Mouse (Mus musculus) Patski (cell line): ENCODE data around the gene Vcp. TPM values are rescaled to one million over a fixed set of nuclear protein-coding genes. Genes with fewer than 3 reads are reported as not detected.

Source experiments
- ATAC-seq: fragments of 100-300 bp; one replicate; pipeline ENCODE4 v1.8.0; 2021
- CTCF ChIA-PET: fragments of 350-600 bp; sonication (Branson Sonifier 250); formaldehyde crosslinking; loops from one replicate; lab custom pipeline; 2022; ENCODE audit warnings: inconsistent platforms; lab: Charles Lee
- POLR2A ChIA-PET: fragments of 350-600 bp; sonication (Branson Sonifier 250); formaldehyde crosslinking; loops from one replicate; lab custom pipeline; 2022; ENCODE audit warnings: antibody characterized with exemption, inconsistent platforms; lab: Charles Lee
- DNase-seq: peaks from one replicate; pipeline ENCODE4 v3.0.0-alpha.2; 2011; ENCODE audit warnings: low read depth, low spot score
- H3K27me3 ChIP-seq: fragments of 371-371 bp; one replicate; pipeline ENCODE4 v1.5.1; 2021
- CTCF ChIP-seq: fragments of 100-300 bp; IDR thresholded peaks from one replicate; pipeline ENCODE4 v1.5.1; 2021
- in situ Hi-C: fragments of 300-500 bp; cut with MboI; formaldehyde crosslinking; loops from 3 replicates; pipeline ENCODE4 v1.11.1; 2018; ENCODE audit warnings: low pct_unique_long_range_greater_than_20kb, mixed read lengths
- polyA plus RNA-seq: library from polyadenylated mRNA; unstranded; gene quantifications from one replicate; pipeline ENCODE4 v1.2.3, GENCODE M21; 2021

Gene Vcp
- polyA plus RNA-seq, 1 experiment from 2014 or later, result 283 TPM

- no peaks in the 10 kb centered on the region for H3K27me3 ChIP-seq
- in situ Hi-C loops, result no loop called here
- CTCF ChIA-PET, result no interaction called here
- ATAC-seq (peak; percentile 14), DNase-seq (no peak)
- TF ChIP-seq CTCF, result no peak
- POLR2A ChIA-PET, result interaction anchor here (0.6 to 1.4 kb wide), 3 partner anchors 8 to 14 kb away, joined by 3 to 4 read pairs (median 3); partner anchors contain the start of genes Pigo and Stoml2
Measured at GRCm38 (mm10) chr4:43039609-43040008, 39.3 kb upstream of the Vcp start.

- ATAC-seq, result peak; percentile 74
- H3K27me3 ChIP-seq, result no peaks in the 10 kb centered on the region
- in situ Hi-C loops, result no loop called here
- POLR2A ChIA-PET, result interaction anchor here (0.6 to 1.4 kb wide), 5 partner anchors 10 to 419 kb away, joined by 3 to 4 read pairs (median 4); partner anchors contain the start of gene Pigo
- TF ChIP-seq CTCF, result no peak
- CTCF ChIA-PET, result no interaction called here
- no peak for DNase-seq
Measured at GRCm38 (mm10) chr4:43038567-43039495, 38.5 kb upstream of the Vcp start.

GRCm38 (mm10) chr4:43037860-43038566 lies 37.7 kb upstream of the Vcp start:
- CTCF ChIA-PET, result no interaction called here
- no peak for TF ChIP-seq CTCF
- POLR2A ChIA-PET, result interaction anchor here (0.6 to 1.4 kb wide), 4 partner anchors 12 to 420 kb away, joined by 3 to 4 read pairs (median 4); partner anchors contain the start of gene Pigo
- ATAC-seq, result no peak
- no peaks in the 10 kb centered on the region for H3K27me3 ChIP-seq
- DNase-seq, result no peak
- in situ Hi-C loops, result no loop called here

GRCm38 (mm10) chr4:43036356-43036755 lies 36.0 kb upstream of the Vcp start:
- ChIA-PET CTCF (interaction anchor here (0.9 kb wide), 1 partner anchor 11 kb away, joined by 4 read pairs; the partner anchor contains the start of gene Pigo), POLR2A (no interaction called here)
- DNase-seq (no peak), ATAC-seq (no peak)
- no peaks in the 10 kb centered on the region for H3K27me3 ChIP-seq
- in situ Hi-C loops, result no loop called here
- no peak for TF ChIP-seq CTCF

GRCm38 (mm10) chr4:43035851-43036250 lies 35.5 kb upstream of the Vcp start:
- ATAC-seq (no peak), DNase-seq (no peak)
- no peaks in the 10 kb centered on the region for H3K27me3 ChIP-seq
- ChIA-PET CTCF (interaction anchor here (0.9 kb wide), 1 partner anchor 11 kb away, joined by 4 read pairs; the partner anchor contains the start of gene Pigo), POLR2A (no interaction called here)
- in situ Hi-C loops, result no loop called here
- TF ChIP-seq CTCF, result no peak

- in situ Hi-C loops, result no loop called here
- CTCF ChIA-PET, result no interaction called here
- no peak for TF ChIP-seq CTCF
- ATAC-seq (no peak), DNase-seq (no peak)
- POLR2A ChIA-PET, result no interaction called here
- H3K27me3 ChIP-seq, result no peaks in the 10 kb centered on the region
Measured at GRCm38 (mm10) chr4:43033481-43033880, 33.2 kb upstream of the Vcp start.

GRCm38 (mm10) chr4:43032501-43032900 lies 32.2 kb upstream of the Vcp start:
- in situ Hi-C loops, result no loop called here
- H3K27me3 ChIP-seq, result no peaks in the 10 kb centered on the region
- DNase-seq (no peak), ATAC-seq (no peak)
- ChIA-PET CTCF (no interaction called here), POLR2A (no interaction called here)
- no peak for TF ChIP-seq CTCF

- in situ Hi-C loops, result no loop called here
- ChIA-PET CTCF (interaction anchor here (1.0 kb wide), 1 partner anchor 16 kb away, joined by 3 read pairs; no protein-coding TSS in a partner anchor), POLR2A (interaction anchor here (1.0 kb wide), 3 partner anchors 9 to 21 kb away, joined by 3 to 6 read pairs (median 3); no protein-coding TSS in a partner anchor)
- DNase-seq (no peak), ATAC-seq (peak; percentile 74)
- no peak for TF ChIP-seq CTCF
- no peaks in the 10 kb centered on the region for H3K27me3 ChIP-seq
Measured at GRCm38 (mm10) chr4:43031237-43031995, 31.1 kb upstream of the Vcp start, which contains the start of gene Stoml2. Gene Stoml2 (minus strand): TSS chr4:43031710.

- CTCF ChIA-PET, result no interaction called here
- H3K27me3 ChIP-seq, result no peaks in the 10 kb centered on the region
- no peak for DNase-seq
- peak; percentile 31 for ATAC-seq
- POLR2A ChIA-PET, result interaction anchor here (1.0 kb wide), 2 partner anchors 10 to 20 kb away, joined by 3 to 6 read pairs; no protein-coding TSS in a partner anchor
- in situ Hi-C loops, result no loop called here
- TF ChIP-seq CTCF, result no peak
Measured at GRCm38 (mm10) chr4:43030780-43031230, 30.5 kb upstream of the Vcp start.
